Mouse (Mus musculus): ENCODE measurements around the gene Gm20388.

GRCm38 (mm10) chr8:120687786-120688185 is 777.1 kb downstream of the Gm20388 start:
- TF ChIP-seq EP300 (IDR thresholded peaks at IDR 0.05; ENCODE audit: low read depth) (no peak), CTCF (IDR thresholded peaks at IDR 0.05; ENCODE audit: low read depth) (no peak)

All from liver, embryonic 14.5 days (tissue).